Mouse (Mus musculus) c-Kit-negative CD71-positive TER-119-positive erythroid progenitor cells, embryonic 14.5 days (primary cell): ENCODE results near the gene Hsd11b2.
"Not testable (repeated sequence)": the region's sequence is repeated elsewhere in the genome, so short reads cannot be mapped to it uniquely, and the experiment has no call there.

ENCODE experiments used
- DNase-seq: peaks from one replicate; pipeline ENCODE4 v3.0.0-alpha.2; 2013; ENCODE audit warnings: low read depth, low spot score

The Hsd11b2 gene

DNA sequence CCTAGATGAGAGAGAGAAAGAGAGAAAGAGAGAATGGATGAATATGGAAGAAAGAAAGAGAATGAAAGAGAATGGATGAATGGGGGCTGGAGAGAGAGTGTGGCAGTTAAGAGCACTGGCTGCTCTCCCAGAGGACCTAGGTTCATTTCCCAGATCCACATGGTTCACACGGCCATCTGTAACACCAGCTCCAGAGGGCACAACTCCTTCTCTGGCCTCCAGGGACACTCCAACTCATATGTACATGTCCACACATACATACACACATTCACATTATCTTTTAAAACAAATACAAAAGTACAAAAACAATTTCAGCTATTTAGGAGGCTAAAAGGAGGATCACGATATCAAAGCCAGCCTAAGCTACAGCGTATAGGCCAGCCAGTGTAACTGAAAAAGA is 44.3 kb downstream of the Hsd11b2 start:
- no peak for DNase-seq

DNA sequence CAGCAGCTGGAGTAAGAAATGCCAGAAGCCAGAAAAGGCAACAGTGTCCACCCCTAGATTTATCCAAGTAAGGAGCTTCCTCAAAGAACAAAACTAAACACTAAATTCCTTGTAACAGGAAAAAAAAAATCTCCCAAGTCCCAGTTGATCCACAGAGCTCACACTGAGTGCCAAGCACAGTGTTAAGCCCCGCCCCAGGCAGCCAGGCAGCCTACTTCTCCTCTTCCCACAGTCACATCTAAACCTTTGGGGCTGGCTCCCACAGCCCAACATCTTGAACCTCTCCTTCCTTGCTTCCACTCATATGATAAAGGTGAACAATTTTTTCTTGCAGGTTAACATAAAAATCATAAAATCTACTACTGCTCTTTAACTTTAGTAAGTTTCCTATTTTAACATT is 45.3 kb downstream of the Hsd11b2 start:
- no peak for DNase-seq

DNA sequence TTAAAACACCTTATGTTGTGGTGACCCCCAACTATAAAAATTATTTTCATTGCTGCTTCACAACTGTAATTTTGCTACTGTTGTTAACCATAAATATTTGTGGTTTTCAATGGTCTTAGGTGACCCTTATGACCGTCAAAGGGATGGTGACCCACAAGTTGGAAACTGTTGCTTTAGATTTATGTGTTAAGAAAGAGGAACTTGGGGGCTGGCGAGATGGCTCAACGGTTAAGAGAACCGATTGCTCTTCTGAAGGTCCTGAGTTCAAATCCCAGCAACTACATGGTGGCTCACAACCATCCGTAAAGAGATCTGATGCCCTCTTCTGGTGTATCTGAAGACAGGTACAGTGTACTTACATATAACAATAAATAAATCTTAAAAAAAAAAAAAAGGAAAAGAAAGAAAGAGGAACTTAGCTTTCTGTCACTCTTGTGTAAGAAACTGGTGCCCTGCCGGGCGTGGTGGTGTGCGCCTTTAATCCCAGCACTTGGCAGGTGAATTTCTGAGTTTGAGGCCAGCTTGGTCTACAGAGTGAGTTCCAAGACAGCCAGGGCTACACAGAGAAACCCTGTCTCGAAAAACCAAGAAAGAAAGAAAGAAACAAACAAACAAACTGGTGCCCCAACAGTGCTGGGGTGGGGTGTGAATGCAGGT is 46.1 kb downstream of the Hsd11b2 start:
- not testable (repeated sequence) for DNase-seq

GRCm38 (mm10) chr8:105565401-105565881 is 46.9 kb downstream of the Hsd11b2 start:
- no peak for DNase-seq

DNA sequence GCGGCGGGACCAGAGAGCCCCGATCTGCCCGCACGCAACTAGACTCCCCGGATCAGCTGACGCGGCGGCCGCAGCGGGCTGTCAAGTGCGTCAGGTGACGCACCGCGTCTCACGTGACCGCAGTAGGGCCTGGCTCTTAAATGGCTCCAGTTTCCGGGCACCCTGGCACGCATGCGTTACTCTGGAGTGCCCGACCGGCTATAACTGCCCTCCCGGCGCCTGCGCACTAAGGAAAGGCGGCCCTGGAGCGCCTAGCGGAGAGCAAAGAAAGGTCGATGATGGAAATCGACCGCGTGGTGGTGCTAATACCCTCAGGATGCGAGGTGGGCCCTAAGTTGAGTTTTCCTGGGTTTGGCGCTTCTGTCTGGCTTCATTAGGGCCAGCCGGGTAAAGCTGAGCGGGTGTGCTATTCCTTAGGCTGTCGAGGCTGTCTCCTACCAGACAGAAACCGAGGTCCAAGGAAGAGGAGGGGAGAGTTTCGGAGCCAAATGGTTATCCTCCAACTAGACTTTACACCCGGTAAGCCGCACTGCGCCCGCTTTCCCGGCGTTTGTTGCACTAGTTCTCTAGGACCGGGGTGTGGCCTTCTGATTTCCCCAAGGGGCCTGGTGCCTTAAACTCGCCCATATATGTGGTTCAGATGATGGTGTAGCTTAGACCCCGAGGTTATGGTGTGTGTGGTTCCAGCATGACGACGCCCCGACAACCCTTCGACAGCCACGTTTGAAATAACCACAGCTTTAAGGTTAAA is 47.6 kb downstream of the Hsd11b2 start, which contains the start of gene Atp6v0d1:
Atp6v0d1 (minus strand) TSS at position 96 of the 751 bp plus-strand sequence.
- peak; percentile 99 for DNase-seq

- no peak for DNase-seq
These were observed 48.4 kb downstream of the Hsd11b2 start for GRCm38 (mm10) chr8:105566703-105567595.

DNA sequence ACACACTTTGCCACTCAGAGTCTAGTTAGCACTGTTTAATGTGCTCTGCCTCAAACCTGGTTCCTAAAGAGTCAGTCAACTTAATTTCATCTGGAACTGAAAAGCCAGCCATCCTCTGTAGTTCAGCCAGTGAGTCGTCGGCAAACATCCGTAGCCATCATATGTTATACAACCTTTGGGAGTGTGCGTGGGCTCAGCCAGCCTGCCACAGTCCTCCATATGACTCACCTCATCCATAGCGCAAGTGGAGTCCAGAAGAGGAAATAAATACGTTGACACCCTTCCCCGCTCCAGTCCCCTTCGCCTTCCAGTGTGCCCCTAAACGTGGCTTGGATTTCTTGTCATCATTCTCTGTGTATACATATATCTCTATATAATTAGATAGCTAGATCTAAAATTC is 53.3 kb downstream of the Hsd11b2 start:
- no peak for DNase-seq

- no peak for DNase-seq
These were observed 54.9 kb downstream of the Hsd11b2 start for GRCm38 (mm10) chr8:105573427-105573826.
